Mouse (Mus musculus) adrenal gland, postnatal 36 days (tissue): ENCODE data around the gene Tpcn2. TPM values are rescaled to one million over a fixed set of nuclear protein-coding genes. Genes with fewer than 3 reads are reported as not detected.

ENCODE experiments used
- DNase-seq, 2 experiments: peaks; one replicate each; pipeline ENCODE4 v3.0.0; 2021; ENCODE audit warnings: mixed read lengths in 1 of 2
- total RNA-seq, 2 experiments: library from RNA; stranded (reverse); gene quantifications; 2 replicates each; pipeline ENCODE4 v1.2.3; 2021

Tpcn2 gene
- total RNA-seq, 2 experiments from 2014 or later: 10.2 to 16.1 TPM

DNA sequence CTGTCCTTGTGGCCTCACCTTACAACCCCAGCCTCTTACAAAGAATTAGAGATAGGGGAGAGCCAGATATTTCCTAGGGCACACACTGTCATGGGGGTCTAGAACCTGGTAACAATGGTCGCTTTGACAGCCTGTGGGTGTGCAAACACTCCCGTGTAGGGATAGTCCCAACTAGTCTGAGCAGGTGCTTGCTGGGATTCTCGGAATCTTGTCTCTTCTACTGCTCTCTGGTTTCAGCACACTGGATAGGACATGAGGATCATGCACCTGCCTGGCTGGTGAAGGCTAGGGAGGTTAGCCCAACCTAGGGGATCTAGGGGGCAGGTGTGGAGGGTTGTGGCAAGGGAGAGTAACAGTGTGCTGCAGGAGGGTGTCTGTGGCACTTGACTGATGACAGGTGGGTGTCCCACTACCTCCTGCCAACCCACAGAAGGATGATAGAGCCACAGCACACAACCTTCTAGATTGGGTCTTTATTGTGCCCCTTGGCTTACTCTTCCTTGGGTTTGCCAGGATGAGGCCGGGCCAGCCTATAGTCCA is 78.4 kb downstream of the Tpcn2 start:
- DNase-seq: no peak

DNA sequence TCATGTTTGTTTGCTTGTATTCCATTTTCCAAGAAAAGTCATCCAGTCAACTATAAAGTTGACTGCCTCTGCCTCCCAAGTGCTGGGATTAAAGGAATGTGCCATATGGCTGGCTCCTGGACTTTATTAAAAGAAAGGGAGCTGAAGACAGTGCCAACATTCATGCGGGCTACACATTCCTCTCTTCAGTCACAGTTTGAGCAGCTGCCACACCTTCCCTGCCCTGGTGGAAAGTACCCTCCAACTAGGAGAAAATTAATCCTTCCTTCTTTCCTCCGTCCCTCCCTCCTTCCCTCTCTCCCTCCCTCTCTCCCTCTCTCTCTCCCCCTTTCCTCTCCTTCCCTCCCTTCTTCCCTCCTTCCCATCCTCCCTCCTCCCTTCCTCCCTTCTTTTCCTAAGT is 84.1 kb downstream of the Tpcn2 start:
- no peak for DNase-seq

DNA sequence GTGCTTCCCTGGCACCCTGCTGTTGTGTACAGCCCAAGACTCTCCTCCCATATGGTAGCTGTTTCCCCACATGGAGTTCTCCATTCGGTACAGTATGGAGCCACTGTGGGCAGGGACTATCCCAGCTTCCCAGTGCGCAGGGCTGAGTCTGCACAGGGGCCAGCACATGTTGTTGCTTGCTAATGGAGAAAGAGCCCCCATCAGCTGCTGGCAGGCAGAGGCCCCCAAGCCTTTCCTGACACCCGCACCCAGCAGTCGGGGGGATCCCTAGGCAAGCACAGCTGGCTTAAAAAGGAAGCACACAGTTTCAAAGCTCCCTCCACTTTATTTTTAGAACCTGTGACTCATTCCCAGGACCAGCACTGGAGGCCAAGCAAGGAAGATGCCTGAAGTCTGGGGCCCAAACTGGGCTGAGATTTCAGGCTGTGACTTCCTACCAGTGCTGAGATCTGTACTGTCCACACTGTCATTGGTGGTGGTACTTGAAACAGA is 85.5 kb downstream of the Tpcn2 start:
- peak; percentile 32 to 56 for DNase-seq

DNA sequence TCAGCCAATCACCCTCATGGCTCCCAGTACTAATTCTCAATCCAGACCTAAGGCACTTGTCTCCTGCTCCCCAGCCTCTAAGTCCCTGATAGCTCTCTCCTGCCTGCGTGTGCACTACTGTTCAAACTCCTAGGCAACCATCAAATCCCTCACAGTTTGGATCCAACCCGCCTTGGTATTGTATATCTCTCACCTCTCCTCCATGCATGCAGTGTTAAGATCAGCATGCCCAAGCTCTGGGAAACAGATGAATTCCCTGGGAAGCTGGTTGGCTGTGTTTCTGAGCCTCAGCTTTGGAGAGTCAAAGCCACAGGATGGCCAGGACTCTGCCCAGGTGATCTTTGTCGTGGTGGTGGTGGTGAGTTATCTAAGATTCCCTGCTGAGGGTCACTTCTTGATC is 86.1 kb downstream of the Tpcn2 start:
- no peak for DNase-seq

DNA sequence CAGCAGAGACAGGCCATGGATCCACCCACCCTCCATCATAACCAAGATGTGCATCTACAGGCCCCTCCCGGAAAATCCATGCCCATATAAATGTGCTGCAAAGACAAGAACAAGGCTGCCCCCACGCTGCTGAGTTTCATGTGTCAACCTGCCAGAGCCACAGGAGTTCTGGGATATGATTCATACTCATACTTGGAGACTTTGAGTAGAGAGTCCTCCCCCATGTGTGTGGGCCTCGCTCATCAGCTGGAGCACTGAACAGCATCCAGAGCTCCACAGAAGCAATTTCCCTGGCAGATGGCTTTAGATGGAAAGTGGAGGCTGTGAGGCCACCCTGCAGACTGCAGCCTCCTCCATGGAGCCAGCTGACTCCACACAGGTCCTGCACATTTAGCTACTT is 86.8 kb downstream of the Tpcn2 start:
- no peak for DNase-seq

DNA sequence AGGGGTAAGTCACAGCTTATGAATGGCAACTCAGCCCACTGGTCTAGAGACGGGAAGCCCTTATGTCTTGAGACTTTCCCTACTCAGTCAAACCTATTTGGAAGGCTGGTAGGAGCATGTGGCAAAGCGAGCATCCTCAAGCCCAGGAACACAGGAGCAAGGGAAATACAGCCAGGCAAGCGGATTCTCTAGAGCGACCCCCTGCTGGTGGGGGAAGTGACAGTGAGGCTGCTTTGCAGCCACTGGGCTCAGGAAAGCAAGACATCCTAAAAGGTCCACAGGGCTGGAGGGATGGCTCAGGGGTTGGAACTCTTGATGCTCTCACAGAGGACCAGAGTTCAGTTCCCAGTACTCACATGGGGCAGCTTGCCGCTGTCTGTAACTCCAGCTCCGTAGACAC is 87.5 kb downstream of the Tpcn2 start:
- no peak for DNase-seq

DNA sequence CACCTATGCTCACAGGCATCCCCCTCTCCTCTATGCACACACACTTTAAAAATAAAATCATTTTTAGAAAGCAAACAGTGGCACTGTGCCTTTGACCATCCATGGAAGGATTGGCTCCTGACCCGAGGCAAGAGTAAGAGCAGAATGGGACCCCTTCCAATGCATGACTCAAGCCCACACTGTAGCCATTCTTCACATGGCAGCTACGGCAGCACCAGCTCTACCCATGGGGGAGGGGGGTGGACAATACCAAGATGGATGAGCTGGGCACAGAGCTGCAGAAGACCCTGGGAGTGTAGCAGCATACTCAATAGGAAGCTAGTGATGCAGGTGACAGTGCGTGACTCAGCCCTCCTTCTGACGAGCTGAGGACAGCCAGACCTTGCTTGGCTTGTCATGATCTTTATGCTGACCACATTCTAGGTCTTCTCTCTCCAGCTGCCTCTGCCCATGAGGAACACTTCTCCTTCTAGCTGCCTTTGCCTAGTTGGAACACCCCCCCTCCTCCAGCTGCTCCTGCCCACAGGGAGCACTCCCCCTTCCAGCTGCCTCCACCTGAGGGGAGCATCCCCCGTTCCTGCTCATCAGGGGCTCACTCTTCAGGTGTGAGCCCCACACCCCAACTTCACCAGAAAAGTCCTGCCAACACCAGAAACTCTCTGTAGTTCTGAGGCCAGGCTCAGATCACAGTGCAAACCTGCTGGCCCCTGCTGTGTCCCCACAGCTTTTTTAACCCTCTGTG is 88.5 kb downstream of the Tpcn2 start:
- DNase-seq: peak; percentile 26 to 47

DNA sequence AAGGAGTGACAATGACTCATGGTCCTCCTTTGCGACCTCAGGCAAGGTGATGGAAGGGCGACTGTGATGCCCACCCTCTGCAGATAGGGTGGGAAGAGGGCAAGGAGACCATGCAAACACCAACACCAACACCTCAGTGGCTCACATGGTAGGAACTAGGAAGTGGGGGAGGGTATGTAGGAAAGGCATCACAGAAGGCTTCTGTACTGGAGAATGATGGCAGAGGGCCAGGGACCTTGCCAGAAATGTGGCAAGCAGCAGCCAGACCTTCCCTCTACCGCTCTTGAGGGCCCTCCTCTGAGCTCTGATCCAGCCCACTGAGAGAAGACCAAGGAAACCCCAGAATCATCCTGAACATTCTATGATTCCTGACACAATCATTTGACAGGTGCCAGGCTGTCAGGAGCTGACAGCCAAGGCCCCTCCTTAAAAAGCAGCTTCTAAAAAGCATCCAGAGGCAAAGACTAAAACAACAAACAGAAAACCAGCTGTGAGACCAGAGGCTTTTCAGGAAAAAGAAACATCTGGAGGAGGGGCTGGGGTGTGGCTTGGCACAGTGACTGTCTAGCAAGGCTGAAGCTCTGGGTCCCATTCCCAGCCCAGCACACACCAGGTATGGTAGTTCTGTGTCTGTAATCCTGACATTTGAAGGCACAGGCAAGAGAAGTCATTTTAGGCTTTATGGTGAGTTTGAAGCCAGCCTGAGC is 89.2 kb downstream of the Tpcn2 start:
- DNase-seq: peak; percentile 61 to 71

DNA sequence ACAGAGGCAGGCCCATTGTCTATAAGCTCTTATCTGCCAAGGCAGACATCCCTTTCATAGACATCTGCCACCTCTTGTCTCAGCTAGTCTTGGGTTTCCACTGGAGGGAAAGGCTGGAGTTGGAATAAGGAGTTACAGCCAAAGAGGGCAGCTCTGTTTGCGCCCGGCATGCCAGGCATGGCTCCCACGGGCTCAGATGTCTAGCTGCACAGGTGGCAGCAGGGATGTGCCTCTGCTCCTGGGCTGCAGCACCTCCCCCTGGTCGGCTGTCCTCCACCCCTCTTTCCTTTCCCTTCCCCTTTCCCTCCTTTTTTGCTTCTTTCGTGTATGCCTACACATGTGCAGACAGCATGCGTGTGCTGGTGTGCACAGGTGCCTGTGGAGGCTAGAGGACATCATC is 91.0 kb downstream of the Tpcn2 start:
- DNase-seq: no peak

DNA sequence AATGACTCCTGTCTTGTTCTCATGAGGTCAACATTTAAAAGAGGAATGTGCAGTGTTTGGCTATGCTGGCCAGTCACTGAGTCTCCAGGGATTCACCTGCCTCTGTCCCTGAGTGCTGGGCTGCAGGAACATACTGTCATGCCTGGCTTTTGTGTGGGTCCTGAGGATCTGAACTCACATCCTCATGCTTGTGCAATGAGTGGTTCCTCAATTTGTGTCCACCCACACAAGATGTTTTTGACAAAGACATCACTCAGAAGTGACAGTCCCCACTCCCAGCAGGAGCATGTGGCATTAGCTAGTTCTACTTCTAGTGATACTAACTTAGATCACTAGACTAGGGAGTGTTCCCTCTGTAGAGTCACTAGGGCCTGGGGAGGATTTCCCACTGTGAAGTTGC is 93.3 kb downstream of the Tpcn2 start:
- no peak for DNase-seq

DNA sequence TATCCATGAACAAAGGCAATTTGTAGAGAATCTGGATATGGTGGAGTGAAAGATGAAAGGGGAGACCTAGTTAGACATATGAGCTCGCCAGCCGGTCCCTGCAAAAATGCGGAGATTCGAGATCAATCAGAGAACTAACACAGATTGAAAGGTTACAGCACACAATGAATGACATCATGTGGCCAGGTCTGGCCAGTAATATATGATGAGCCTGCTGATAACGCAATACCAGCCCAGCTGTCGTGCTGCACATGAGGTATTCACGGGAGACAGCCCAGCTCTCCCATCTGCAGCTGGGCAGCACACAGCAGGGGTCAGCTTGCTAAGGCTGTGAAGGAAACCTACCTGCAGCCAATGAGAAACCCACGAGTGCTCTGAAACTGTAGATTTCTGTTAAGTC is 94.5 kb downstream of the Tpcn2 start:
- DNase-seq: no peak

DNA sequence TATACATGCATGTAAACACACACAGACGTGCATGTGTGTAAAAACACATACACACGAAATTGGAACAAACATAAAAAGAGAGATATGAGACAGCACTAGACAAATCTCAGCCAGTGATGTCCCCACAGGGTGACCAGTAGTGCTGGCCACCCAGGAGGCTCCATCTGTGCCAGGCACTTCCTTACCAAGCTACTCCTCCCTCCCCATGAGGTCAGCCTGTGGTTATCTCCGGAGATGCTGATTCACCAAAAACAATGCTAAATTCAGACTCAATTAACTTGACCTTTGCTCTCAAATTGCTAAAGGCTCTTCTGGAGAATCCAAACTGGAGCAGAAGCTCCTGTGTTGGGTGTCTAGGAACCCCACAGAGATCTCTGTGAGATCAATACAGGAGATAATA is 96.0 kb downstream of the Tpcn2 start:
- peak; percentile 27 to 39 for DNase-seq

DNA sequence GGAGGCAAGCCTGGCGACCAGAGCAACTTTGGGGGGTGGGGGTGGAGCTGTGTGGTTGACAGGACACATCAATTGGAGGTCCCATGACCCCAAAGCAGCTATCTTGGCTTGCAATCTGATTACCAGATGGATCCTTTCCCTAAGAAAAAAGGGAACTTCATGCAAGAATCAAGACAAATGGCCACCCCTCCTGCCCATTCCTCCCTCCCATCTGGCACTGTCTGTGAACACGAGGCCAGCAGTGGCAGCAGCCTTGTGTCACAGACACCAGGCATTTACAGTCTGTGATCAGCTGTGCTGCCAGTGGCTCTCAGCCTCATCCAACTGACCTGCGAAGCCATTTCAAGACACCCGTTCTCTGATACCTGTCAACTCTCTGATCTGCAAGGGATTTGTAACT is 101.4 kb downstream of the Tpcn2 start:
- DNase-seq: no peak

DNA sequence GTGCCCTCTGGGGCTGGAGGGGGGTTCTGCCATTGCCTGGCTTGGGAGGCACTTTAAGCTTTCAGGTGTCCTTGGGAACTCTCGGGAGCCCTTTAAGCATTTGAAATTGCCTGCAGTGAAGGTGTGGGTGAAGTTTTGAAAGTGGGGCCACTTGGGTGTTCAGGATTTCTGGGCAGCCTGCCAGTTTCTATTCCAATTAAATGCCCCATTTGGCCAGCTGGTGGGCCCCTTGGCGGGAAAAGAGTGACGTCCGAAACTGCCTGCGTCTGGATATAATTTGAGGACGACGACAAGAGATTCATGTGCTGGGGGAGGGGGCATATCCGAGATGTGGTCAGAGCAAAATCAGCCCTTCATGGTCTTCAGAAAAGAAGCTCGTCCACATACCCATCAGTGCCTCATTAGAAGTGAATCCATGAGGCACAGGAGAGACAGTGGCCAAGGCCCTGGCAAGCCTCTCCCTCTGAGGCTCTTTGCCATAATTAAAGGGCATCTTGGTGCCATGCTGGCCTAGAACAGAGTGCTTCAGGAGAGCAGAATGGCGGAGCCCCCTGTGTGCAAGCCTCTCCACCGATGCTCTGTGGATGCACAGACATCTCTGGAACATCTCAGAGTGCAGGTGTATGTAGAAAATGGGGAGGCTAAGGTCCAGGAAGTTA is 102.3 kb downstream of the Tpcn2 start:
- DNase-seq: no peak

DNA sequence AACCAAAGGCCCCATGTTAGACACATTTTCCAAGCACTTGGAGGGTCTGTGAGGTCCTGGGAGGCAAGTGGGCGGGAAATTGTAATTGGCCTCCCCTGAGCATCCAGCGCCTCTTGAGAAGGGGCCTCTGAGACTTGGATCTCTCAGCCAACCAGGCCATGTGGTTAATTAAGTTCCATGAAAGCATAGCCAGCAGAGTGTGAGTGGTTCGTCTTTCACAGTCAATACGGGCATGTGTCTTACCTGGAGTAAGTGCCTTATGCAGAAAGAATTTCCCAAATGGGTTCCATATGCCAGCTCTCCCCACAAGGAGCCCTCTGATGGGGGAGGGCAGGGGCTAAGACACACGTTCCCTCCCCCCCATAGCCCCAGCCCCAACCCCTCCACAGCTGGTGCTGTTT is 104.1 kb downstream of the Tpcn2 start:
- no peak for DNase-seq

DNA sequence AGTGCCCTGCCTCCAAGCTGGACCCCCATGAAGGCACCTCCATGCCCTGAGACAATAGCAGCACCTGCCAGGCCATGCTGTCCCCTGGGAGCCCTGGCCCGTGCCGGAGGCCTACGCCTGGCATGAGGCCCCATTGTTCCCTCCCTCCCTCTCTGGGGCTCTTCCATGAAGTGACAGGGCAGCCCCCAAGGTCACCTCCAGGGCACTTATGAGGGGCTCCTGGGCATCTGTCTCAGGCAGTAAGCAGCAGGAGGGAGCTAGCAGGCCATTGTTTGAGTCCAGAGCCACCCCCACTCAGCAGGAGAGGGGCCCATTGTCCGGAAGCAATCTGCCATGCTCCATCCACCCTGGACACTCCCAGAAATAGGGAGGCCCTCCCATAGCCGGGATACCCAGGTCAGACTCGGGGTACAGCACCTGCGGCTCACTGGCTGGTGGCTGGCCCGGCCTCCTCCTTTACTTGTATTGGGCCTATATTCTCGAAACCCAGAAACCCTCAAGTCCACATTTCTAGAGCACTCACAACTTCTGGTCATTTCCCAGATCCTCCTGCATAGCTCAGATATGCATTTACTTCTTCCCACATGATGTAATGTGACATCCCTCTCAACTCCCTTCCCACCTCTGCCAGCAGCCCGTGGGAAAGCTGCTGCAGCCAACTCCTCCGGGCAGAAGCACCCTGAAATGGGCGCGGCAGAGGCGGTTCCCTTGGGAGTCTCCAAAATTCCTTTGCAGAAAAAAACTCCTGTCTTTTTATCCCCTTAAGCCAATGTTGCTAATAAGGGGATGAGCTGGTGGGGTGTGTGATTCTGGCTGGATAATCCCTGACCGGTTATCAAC is 106.8 kb downstream of the Tpcn2 start:
- DNase-seq: no peak

DNA sequence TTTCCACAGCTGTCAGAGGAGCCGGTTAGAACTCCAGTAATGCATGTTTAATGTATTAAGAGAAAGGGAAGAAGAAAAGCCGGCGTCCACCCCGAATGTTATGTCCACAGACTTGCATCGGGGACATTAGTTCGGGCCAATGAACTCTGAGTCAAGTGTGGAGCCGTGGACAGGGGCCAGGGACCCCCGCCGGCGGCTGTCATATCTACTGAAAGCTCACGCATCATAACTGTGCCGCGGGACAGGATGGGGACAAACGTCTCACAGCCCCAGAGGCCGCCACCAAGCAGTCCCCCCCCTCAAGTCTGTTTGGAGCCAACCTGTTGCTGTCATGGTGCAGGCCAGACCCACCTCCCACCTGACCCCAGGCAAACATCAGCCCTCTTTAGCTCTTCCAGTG is 110.2 kb downstream of the Tpcn2 start:
- no peak for DNase-seq

DNA sequence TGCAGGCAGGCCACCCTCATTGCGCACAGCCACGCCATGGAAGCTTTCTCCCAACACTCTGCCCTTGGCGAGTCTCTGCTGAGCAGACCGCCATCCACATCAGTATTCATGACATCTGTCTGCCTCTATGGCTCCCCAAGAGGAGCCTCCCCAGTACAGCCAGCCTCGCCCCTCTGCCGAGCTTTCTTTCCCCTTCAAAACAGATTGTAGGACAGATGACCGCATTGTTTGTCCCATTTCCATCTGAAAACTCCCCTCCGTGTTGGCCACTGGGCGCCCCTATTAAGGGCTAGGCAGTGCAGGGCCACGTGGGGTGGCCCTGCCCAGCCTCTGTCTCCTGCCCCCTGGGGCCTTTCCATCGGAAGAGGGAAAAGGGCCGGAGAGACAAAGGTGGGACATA is 110.7 kb downstream of the Tpcn2 start:
- no peak for DNase-seq

DNA sequence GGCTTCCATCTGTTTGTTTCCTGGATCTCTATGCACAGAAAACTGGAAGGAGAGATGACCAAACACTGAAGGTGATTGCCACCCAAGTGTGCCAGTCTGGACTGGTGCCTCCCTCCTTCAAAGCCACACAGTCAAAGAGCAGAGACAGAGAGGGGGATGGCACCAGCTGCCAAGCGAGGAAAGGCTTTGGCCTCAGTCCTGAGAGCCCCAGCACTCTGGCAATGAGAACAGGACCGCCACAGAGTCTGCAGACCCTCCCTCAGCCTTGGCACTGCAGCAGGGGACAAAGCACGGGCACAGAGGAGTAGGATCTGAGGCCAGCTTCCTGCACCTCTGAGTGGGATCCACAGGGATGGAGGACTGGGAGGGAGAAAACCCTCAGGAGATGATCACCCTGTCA is 114.1 kb downstream of the Tpcn2 start:
- no peak for DNase-seq

DNA sequence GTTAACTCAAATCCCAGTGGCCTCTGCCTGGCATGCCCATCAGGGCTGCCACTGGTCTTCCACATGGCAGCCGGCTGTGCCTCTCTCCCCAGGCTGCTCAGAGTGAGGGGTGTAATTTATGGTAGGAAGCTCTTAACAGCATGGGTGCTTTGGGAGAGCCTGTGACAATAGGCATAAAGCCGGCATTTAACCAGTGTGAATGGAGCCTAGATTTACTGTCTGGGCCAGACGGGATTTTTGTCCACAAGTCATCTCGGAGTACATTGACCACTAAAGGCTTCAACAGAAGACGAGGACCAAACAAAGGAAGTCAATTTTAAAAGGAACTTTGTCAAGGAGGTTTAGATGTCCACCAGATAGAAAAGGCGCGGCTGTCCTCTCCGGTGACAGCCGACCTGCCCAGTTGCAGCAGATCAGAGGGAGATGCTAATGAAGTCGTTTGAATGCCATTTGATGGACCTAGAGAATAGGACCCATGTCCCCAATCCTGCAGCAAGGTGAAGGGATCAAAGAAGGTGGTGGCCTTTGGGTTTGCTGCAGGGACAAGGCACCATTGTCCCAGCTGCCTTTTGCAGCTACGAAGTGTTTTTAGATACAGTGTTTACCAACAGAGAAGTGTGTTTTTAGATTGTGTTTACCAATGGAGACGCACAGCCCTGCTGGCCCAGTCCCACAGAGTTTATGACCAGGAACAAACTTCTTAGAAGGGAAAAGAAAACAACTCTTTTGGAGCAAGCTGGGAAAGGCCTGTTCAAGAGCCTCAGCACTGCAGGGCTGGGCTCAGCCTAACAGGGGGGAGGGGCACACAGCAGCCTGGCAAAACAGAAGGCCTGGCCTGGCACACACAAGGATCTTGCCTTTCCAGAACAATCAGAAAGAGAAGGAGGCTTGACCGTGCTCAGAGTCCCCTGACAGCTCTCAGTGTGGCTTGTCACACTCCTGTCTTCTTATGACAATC is 124.2 kb downstream of the Tpcn2 start:
- peak in 1 of 2 experiments; percentile 24 for DNase-seq

DNA sequence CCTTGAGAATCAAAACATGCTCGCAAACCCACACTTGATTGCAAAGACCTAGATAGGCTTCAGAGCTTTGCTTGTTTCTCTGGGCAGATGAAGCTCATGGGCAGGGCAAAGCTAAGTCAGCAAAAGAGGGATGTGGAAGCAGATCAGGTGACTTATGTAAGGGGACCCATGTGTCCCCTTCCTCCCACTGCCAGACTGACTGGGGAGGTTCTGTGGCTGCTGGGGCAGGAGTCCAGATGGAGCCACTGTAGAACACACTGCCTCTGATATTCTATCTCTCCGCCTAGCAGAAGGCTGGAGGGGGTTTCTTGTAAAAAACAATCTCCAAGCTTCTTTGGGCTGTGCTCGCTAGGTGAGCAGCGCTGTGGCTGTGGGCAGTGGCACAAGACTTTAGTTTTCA is 128.1 kb downstream of the Tpcn2 start:
- no peak for DNase-seq
